Mouse (Mus musculus) cerebellum, adult (tissue): ENCODE measurements around the gene Dnajc11.

Source experiments
- ATAC-seq: cut with Nextera tagmentation; 2 replicates; pipeline ENCODE4 v1.9.2; 2017; ENCODE audit warnings: mild to moderate bottlenecking, moderate library complexity, mixed read lengths; ENCODE audit not compliant: insufficient number of reproducible peaks, low FRiP score, low TSS enrichment

The Dnajc11 gene

DNA sequence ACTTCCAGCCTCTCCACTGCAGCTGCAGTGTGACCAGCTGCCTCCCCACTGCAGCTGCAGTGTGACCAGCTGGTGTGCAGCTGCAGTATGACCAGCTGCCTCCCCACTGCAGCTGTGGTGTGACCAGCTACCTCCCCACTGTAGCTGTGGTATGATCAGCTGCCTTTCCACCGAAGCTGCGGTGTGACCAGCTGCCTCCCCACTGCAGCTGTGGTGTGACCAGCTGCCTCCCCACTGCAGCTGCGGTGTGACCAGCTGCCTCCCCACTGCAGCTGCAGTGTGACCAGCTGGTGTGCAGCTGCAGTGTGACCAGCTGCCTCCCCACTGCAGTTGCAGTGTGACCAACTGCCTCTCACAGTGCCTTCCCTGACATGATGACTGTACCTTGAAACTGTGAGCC lies 11.4 kb upstream of the Dnajc11 start:
- ATAC-seq = no peak

DNA sequence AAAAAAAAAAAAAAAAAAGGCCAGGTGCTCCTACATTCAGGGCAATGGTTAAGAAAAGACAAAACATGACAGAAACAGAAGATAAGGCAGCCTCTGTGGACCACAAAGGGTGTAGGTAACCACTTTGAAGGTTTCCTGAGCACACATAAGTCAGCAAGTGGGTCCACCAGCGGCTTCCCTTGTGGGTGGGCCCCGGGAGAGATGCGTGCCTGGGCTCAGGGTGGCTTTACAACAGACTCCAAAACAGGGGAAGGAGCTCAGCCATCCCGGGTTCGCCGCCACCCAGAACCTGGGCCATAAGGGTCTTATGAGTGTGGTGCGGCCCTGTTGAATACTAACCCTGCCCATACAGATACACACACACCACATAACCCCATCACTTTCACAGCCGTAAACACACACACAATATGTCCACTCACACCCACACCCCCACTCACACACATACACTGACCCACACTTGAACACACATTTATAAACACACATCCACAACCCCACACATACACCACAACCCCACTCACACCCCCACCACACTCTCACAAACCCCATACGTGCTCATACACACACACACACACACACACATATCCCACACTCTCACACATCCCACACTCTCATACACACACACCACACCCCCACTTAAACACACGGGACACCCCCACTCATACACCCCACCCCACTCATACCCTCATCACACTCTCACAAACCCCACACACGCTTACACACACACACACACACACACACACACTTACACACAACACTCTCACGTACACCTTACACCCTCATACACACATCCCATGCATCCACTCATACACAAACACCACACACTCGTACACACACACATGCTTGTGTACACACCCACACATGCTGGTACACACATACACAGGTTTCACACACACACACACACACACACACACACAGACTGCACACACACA lies 651 bp upstream of the Dnajc11 start:
- peak; percentile 31; the same call in 1 of the 2 replicates for ATAC-seq

DNA sequence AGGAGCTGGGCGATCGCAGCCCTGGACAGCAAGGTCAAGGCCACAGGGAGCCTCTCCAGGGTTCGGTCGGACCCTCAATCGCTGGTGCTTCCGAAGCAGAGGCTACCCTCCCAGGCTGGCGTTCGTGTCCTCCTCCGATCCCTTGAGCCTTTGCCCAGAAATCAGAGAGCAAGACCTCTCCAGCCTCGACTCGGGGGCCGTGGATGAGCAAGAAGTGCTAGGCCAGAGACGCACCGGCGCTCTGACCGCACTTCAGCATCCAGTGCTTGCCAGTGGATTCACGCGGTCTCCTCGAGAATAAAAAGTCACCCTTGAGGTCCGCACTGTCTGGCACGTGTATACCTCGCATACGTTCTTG lies 703 bp downstream of the Dnajc11 start:
- no peak for ATAC-seq

DNA sequence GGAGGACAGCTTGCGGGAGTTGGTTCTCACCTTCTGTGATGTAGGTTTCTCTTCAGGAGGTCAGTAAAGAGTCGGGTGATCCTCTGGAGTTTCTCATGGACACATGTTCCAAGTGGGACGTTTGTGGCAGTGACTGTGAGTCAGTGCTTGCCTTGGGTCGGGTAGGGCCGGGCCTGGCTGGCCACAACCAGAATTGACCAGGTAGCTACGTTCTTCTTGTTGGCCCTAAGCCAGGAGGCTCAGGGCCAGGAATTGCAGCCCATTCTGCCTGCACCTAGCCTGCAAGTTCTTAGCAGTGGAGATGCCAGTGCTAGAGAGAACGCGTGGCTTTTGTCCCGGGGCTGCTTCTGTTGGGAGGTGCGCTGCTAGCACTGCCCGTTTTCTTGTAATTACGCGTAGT lies 4.0 kb downstream of the Dnajc11 start:
- ATAC-seq = no peak

DNA sequence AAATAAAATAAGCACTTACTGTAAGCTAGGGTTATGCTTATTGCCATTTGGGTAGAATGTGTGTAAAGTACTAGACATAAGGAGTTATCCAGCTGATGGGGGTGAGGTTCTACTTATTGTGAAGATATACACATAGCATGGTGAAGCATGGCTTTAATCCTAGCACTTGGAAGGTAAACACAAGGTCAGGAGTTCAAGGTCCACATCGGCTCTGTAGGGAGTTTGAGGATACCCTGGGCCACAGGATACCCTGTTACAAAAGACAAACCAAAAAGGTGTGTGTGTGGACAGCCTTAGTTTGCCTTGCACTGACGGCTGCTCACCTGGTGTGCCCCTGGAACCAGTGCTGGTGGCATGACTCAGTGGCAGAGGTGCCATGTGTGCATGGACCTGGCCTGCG lies 4.6 kb downstream of the Dnajc11 start:
- ATAC-seq = no peak

DNA sequence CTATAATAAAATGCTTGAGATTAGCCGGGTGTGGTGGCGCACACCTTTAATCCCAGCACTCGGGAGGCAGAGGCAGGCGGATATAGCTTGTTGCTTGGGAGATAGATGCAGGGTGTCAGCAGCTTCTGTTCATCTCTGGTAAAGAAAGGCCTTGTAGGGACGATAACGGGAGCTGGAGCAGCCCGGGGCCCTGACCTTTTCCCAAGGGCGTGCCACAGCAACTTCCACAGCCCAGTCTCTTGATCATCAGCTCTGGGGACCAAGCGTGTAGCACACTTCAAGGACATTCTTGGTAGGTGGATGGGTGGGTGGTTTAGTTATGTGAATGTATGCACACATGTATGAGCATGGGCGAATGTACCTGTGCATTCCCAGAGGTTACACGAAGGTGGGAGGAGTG lies 12.7 kb downstream of the Dnajc11 start:
- ATAC-seq = no peak

DNA sequence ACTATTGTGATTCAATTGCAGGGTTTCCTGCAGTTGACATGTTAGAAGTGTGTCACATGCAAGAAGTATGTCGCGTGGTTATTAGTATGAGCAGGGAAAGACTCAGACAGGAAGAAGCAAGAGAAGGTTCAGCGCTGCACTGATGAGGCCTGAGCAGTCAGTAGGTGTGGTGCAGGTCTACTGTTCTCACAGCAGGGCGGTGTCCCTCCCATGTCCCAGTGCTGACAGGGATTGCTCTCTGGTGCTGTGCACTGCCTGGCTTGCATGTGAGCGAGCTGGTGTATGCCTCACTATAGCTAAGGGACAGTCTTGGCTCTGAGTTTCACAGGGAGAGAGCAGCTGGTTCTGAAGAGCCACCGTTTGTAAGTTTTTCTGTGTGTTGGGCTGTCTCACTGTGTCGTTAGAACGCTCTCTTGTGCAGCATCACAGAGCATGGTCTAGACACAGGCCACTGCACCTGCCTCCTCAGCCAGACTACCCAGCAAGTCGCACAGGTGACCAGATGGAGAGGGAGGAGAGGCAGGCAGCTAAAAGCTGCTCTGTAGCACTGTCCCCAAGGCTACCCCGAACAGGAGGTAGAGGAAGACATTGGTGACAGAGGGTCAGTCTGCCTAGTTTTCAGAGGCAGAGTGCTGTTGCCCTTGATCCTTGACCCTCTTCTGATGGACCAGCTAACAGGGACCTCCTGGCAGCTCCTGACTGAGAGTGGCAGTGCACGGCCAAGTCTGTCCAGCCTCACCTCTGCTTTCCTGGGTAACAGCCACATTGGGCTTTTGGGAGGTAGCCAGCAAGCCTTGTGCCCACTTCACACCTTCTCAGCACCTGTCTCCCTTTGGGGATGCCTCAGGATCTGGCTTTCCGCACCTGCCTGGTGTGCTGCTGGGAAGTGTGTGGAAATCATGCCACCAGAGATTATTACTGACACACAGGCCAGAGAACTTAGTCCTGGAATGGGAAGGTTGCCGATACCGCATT lies 15.3 kb downstream of the Dnajc11 start:
- ATAC-seq = peak; percentile 64; the same call in 1 of the 2 replicates

DNA sequence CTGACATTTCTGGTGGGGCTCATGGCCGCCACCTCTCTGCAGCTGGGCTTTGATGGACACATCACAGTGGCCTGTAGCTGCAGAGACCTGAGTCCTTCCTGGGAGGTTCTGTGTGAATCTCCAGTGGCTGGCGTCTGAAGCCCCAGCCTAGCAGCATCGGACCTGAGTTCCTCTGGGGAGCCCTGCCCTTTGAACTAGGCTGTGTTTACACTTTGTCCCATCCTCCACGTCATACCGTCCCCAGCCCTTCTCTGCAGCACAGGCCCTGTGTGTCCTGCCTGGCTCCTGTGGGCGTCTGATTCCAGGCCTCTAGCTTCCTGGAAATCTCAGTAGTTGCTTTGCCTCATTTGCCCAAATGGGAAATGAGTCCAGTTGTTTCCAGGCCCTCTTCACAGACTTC lies 19.7 kb downstream of the Dnajc11 start:
- ATAC-seq = no peak

DNA sequence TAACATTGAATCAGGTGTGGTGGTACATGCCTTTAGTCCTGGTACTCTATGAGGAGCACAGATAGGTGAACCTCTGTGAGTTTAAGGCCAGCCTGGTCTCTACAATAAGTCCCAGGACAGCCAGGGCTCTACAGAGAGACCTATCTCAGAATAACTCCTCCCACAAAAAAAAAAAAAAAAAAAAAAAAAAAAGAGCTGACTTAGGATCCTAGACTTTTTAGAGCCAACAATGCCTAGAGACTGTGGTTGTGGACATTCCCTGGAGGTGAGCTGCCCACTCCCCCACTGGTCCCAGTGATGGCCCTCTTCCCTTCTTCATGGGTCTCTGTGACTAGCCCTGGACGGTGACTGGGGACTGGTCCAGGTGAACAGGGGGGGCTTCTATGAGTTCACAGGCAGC lies 22.3 kb downstream of the Dnajc11 start:
- ATAC-seq = no peak

DNA sequence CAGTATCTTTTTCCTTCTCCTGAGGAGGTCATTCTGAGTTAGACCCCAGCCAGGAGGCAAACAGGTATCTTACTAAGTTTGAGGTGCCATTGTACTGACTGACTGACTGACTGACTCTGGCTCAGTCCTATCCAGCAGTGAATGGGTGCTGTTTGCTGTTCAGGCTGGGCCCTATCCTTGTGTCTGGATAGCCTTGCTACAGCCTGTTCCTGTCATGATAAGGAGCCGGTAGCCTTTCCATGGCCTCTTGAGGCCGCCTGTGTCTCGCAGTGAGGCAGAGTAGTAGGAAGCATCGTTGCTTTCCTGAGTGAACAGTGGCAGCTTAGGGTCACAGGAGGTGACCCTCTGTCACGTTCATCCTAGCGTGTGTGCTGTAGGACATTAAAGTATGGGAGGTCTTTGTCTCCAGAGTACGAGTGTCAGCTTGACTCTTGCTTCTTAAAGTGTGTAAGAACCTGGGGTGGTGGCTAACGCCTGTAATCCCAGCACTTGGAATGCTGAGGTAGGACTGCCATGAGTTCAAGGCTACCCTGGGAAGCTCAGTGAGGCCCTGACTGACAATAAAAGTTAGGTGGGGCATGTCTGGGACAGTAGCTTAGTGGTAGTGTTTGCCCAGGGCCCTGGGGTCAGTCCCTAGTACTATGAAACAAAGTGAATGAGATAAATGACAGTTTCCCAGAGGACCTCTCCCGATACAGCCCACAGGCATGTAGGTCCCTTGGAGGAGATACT lies 24.3 kb downstream of the Dnajc11 start:
- ATAC-seq = no peak

DNA sequence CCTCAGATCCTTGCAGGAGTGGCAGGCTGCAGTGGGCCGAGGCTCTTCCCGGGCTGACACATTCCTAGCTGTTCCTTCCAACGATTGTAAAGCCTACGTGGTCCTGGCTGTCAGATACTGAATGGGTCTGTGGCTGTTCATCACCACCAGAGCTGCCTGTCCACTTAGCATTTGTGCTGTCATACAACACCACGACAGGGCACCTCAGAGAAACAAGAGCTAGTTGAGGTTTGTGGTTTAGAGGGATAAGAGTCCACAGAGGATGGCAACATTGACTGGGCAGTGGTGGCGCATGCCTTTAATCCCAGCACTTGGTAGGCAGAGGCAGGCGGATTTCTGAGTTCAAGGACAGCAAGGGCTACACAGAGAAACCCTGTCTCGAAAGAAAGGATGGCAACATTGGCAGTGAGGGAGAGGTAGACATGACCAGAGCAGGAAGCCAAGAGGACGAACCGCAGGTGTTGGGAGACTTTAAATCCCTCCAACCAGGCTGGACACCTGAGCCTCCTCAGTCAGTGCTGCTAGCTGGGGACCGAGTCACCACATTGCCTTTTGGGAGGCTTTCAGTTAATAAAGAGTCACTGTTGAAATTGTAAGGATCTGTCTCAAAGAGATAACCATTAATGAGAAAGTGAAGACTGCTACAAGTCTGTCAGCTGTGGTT lies 26.5 kb downstream of the Dnajc11 start:
- no peak for ATAC-seq

DNA sequence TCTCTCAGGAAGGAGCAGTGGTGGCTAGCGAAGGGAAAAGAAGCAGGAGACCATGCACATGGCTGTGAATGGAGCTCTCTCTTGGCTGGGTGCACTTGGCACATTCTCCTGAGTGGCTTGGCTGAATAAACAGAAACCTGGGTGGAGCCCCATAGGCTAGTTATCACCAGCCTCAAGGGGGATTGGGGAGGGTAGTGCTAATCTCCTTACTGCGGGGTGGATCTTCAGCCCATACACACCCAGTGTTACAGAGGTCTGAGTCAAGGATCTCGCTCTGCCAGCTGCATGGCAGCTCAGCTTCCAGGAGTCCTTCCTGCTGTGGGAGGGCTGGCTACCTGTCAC lies 27.0 kb downstream of the Dnajc11 start:
- no peak for ATAC-seq

DNA sequence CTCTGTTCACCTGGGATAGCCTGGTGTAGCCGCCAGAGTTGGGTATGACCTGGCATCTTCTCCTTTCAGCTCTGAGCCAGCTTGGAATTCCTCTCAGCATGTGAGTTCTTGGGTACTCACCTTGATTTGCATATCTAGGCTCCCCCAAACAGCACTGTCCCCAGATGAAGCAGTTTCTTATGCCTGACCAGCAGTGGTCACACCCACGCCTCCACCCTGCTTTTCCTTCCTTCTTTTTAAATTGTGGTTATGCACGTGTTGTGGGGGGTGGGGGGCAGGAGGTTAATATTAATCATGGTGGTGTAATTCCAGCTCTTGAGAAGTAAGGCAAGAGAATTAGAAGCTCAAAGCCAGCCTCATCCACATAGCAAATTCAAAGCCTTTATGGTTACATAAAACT lies 29.3 kb downstream of the Dnajc11 start:
- no peak for ATAC-seq

DNA sequence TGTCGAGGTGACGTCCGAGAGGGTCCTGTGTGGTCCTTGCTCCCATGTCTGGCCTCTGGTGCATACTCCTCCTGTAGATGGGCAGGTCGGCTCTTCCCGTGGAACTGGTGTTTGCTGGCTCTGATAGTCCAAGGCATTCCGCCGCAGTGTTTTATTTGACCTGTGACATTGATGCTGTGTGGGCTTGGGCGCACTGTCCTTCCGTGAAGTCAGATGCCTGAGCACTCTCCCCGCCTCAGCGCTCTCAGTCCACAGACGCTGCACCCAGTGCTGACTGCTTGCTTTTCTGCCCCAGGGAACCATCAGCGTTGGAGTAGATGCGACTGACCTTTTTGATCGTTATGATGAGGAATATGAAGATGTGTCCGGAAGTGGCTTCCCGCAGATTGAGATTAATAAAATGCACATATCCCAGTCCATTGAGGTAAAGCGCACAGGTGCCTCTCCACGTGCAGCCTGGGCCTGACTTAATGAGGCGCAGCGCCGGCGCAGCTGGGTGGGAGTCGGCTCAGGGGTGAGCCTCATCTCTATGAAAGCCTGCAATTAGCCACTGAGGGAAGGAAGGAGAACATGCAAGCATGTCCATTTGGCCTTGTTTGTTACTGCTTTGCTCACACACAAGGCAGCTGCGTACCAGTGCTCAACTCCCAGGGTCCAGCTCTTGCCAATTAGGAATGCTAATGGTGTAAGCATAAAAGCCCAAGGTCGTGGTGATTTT lies 34.9 kb downstream of the Dnajc11 start:
- no peak for ATAC-seq

DNA sequence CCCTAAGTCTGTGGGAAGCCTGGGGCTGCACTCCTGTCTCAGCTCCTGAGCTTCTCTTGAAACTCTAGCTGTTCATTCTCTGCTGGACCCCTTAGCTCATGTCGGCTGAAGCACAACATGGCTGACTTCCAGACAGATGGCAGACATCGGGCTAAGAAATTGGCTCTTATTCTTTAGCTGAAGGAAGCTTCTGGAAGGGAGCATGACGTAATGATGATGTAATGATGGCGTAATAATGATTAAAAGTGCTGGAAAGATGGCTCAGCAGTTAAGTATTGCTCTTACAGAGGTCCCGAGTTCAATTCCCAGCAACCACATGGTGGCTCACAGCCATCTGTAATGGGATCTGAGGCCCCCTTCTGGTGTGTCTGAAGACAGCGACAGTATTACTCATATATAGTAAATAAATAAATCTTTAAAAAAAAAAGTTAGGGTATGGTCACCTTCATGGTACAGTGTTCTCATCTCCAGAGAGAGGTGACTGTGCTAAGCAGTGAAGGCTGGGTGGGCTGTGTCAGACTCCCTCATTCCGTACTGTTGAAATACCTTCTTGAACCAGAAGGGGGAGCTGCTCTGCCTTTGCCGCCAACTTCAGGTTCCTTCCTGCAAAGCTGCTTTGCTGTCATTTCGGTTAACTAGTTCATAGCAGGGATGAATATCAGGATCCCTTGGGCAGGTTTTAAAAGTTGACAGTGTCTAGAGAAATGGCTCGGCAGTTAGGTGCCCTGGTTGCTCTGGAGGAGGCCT lies 38.9 kb downstream of the Dnajc11 start:
- ATAC-seq = no peak

DNA sequence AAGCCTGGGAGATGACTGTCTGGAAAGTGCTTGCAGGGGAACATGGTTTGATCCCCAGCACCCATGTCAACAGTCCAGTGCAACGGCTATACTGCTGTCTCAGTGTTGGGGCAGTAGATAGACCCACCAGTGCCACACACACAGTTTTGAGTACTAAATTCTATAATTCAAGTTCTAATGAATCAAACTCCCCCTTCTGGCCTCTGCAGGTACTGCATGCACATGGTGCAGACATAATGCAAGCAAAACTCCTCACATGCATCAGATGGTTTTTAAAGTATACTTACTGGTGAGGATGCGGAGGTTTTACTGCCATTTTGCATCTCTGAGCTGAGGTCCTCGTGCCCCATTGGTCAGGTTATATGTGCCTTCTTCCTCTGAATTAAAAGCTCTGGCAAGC lies 42.0 kb downstream of the Dnajc11 start:
- no peak for ATAC-seq

DNA sequence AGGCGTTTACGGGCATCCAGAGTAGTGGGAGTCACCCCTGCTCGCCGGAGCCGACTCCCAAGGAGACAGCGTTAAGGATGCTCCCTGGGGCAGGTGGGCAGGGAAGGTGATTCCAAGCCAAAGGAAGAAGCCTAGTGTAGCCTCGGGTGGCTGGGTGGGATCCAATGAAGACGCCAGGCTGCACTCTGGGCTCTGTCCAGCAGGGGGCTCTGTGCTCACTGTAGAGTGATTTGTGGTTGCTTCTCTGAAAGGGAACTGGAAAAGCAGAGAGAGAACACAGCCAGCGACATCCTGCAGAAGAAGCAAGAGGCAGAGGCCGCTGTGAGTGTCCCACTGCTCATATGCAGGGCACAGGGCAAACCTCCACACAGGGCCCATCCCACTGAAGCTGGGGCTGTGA lies 44.3 kb downstream of the Dnajc11 start:
- peak; percentile 37; the same call in 1 of the 2 replicates for ATAC-seq

DNA sequence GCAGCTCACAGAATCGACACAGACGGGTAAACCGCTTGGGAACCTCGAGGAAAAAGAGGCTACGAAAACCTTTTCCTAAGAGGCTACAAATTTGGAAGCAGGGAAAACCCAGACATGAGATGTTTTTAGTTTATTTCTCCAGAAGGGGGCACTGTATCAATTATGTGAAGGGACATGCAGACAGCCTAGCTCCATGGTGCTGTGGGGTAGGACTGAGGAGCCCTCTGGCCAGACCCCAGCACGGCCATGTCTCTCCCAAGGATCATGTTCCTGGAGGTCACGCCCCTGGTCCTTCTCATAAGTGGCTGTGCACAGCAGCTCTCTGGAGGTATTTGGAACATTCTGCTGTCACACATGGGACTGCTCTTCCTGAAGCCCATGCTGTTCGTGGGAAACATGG lies 47.2 kb downstream of the Dnajc11 start:
- no peak for ATAC-seq

DNA sequence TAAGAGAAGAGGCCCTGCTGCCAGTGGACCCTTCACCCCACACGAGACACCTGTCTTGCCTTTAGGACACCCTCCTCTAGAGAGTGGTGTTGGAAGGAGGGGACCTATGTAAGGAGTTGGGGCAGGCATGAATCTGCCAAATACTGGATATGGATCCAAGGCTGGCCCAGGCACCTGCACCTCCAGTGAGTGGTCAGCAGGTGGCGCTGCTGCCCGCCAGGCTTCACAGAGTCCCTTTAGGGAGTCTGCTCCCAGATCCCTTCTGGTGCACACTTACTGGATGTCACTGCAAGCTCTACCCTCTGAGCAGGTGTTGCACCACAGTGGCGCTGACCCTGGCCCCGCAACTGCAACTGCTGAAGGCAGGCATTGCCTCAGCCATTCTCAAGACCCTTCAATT lies 47.9 kb downstream of the Dnajc11 start:
- peak; percentile 57; the same call in 1 of the 2 replicates for ATAC-seq
